In the genomic region with DNA sequence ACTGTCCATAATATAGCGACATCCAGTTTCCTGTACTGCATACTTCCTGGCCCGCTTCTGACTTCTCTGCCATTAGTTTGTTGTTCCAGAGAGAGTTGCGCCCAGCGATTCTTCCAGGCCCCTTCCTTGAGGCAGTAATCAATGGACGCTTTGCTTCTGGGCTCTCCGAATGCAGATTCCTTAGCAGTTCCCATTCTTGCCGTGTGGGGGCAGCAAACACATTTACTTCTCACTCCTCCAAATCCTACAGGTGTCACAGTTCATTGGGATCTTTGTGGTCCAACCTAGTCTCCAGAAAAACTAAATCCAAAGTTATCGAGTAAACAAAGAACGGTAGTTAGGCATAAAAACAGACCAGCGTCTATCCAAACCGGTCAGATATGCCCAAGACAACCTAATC, we compare ENCODE assay signal across 11 mouse cellular contexts. TPM values are rescaled to one million over a fixed set of nuclear protein-coding genes. Genes with fewer than 3 reads are reported as not detected.
DNase-seq lines count a peak whose midpoint lies in the region; ATAC-seq lines count a peak whose summit lies in the region.
"Had no signal": no experiment of that assay in that cellular context is flagged by ENCODE, and none has a peak within 500 bp of the region (broad histone marks: within the 10 kb centered on the region; RNA-seq: fewer than 3 reads in every experiment).

No protein-coding gene starts in this region.

- no peaks in the 10 kb centered on the region for H3K9me3 ChIP-seq in heart, embryonic 10.5 days
- H3K9me3 ChIP-seq: embryonic facial prominence, embryonic 12.5 days; limb, embryonic 13.5 days; stomach, embryonic 15.5 days had no signal

- no peak overlapping the region for H3K4me3 ChIP-seq in heart, embryonic 10.5 days
- H3K4me3 ChIP-seq: embryonic facial prominence, embryonic 12.5 days; limb, embryonic 13.5 days; stomach, embryonic 15.5 days had no signal

- peaks cover 7% of the 10 kb centered on the region for H3K27me3 ChIP-seq in heart, embryonic 10.5 days (ENCODE audit: insufficient read depth, poor library complexity, severe bottlenecking)
- H3K27me3 ChIP-seq: embryonic facial prominence, embryonic 12.5 days; limb, embryonic 13.5 days; stomach, embryonic 15.5 days had no signal

- peak; percentile 42 to 56 for DNase-seq in heart, postnatal 14 days
- DNase-seq in heart, embryonic 10.5 days (ENCODE audit: low spot score), result no peak
- DNase-seq in B cell, adult 2 months, result peak; percentile 51 to 61
- peak; percentile 90 for DNase-seq in ZHBTc4 (ENCODE audit: low read depth, low spot score)
- DNase-seq in left cerebral cortex, postnatal 14 days (ENCODE audit: low spot score in 2 of 2), result peak; percentile 75 to 81
- DNase-seq in right cerebral cortex, postnatal 10 days (ENCODE audit: low spot score in 2 of 2), result peak; percentile 64 to 80

- peaks cover 8% of the 10 kb centered on the region; the same call in 1 of the 2 replicates for H3K4me1 ChIP-seq in heart, embryonic 10.5 days

- H3K36me3 ChIP-seq in heart, embryonic 10.5 days, result no peaks in the 10 kb centered on the region
- H3K36me3 ChIP-seq: embryonic facial prominence, embryonic 12.5 days; limb, embryonic 13.5 days; stomach, embryonic 15.5 days had no signal

- 54% methylated on average over 11 of the region's 11 CpGs for WGBS in heart, embryonic 10.5 days

- ATAC-seq in frontal cortex, adult (ENCODE audit: low TSS enrichment), result peak; percentile 56
- ATAC-seq in megakaryocyte-erythroid progenitor cell, adult 5-6 weeks (replicated peaks; ENCODE audit: low FRiP score, low TSS enrichment, poor library complexity, severe bottlenecking), result no peak

- no peak overlapping the region for H3K27ac ChIP-seq in heart, embryonic 10.5 days
- H3K27ac ChIP-seq: embryonic facial prominence, embryonic 12.5 days; limb, embryonic 13.5 days; stomach, embryonic 15.5 days had no signal

- intact Hi-C loops in heart, postnatal 14 days (cut with DNase I), result loop anchor here (10.0 kb wide), 1 partner anchor 579 kb away; no protein-coding TSS in a partner anchor
- intact Hi-C loops in left cerebral cortex, postnatal 14 days (cut with DNase I), result no loop called here

RNA-seq across cellular contexts. Expression of a gene that starts 46.2 kb away (rescaled TPM):
- not detected for total RNA-seq in heart, postnatal 14 days (2021)
- not detected in 2 replicates for polyA plus RNA-seq in heart, embryonic 10.5 days (2016; fragmentation: Nextera tagmentation; extraction: Ambion mirVana)
- not detected for total RNA-seq in left cerebral cortex, postnatal 14 days (2021)
- not detected in 2 replicates for total RNA-seq in megakaryocyte-erythroid progenitor cell, adult 5-6 weeks (2014; fragmentation: Nextera tagmentation)
- not detected in 2 replicates for total RNA-seq in megakaryocyte-erythroid progenitor cell, adult 5-6 weeks (2017)
- polyA plus RNA-seq: embryonic facial prominence, embryonic 12.5 days had no signal

RNA-seq across cellular contexts. Expression of a gene that starts 58.3 kb away (rescaled TPM):
- total RNA-seq in heart, postnatal 14 days (2021), result 10 to 100 TPM; 23.9 to 30.0 TPM
- 8.4 and 18.1 TPM in 2 replicates for polyA plus RNA-seq in heart, embryonic 10.5 days (2016; fragmentation: Nextera tagmentation; extraction: Ambion mirVana)
- total RNA-seq in left cerebral cortex, postnatal 14 days (2021), result 100 to 1,000 TPM; 194 to 203 TPM
- not detected in 2 replicates for total RNA-seq in megakaryocyte-erythroid progenitor cell, adult 5-6 weeks (2014; fragmentation: Nextera tagmentation)
- total RNA-seq in megakaryocyte-erythroid progenitor cell, adult 5-6 weeks (2017), result not detected in 2 replicates

Comparison
In these comparisons a context has a peak if more than half of its experiments do, and no peak if none do; other contexts are left out.
1. RNA of a gene that starts 58.3 kb away (total RNA-seq): 194 to 203 TPM in left cerebral cortex, postnatal 14 days and 23.9 to 30.0 TPM in heart, postnatal 14 days; not detected in megakaryocyte-erythroid progenitor cell, adult 5-6 weeks; every median in the first group is over 10 times any median in the second.